Mouse (Mus musculus): ENCODE results near the gene Cabp4. TPM values are rescaled to one million over a fixed set of nuclear protein-coding genes. Genes with fewer than 3 reads are reported as not detected.
A peak's percentile ranks its signal among the peaks of the same experiment; 100 is the strongest.

Cabp4 gene
- under 1 TPM; 0.79 to 0.92 TPM for polyA plus RNA-seq (2017; shearing (Covaris generic))

DNA sequence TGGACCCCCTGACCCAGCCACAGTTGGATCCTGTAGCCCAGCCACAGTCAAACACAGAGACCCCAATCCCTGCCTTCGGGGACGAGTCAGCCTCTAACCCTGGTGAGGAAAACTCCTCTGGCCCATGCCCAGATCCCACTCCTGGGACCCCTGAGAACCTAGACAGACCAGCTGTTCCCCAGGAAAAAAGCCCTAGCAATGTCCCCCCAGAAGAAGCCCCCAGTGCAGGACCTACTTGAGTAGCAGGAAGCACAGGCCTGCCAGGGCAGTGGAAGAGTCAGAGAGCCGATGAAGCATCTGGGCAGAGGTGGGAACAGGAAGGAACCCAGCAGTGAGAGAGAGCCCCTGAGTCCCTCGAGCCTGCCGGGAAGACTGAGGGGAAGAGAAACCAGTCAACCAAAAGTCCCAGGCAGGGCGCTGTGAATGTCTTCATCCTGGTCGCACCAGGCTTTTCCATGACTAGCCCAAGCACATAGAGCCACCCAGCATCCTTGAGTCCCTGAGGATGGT lies at the start of gene Cabp4:
Gene Cabp4, minus strand, starts transcription at position 275 of the 510 bp plus-strand sequence.
- ATAC-seq = no peak

DNA sequence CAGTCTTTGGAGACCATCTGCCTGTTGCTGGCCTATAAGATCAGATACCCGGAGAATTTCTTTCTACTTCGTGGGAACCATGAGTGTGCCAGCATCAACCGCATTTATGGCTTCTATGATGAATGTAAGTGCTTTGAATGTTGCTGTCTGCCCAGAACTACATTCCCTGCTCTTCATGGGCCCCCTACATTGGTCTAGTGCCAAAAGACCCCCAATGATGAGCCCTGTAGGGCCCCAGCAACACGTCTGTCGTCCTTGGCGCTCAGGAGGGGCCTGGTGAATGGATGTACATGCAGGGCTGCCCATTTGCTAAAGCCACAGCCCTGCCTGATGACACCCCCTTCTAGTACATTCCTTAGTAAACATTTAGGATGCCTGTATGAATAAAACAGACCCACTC lies 49.3 kb upstream of the Cabp4 start:
- ATAC-seq = no peak

DNA sequence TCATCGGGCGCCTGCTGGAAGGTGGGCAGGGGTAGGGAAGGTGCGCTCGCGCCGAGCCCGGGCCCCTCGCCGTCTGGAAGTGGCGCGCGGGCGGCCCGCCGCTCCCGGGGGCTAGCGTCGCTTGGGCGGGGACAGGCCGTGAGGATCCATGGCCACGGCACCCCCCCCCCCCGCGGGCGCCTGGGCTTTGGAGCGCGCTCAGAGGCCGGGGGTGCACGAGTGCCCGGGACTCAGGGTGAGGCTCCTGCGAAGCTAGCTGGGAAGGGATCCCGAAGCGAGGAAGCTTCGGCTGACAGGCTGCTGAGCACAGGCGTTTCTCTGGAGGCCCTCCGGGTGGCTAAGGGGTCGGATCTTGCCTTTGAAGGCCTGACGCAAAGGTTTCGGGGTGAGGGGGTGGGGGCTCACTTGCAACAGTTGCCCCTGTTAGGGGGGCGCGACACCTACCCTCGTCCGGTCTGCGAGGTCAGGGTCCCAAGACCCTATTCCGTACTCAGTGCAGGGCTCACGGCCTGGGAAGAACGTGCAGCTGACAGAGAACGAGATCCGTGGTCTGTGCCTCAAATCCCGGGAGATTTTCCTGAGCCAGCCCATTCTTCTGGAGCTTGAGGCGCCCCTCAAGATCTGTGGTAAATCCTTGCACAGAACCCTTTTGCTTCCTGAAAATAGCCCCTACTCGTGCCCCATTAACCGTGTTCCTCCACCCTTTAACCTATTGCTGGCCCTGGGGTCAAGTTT lies 48.6 kb upstream of the Cabp4 start:
- peak; percentile 1 for ATAC-seq

DNA sequence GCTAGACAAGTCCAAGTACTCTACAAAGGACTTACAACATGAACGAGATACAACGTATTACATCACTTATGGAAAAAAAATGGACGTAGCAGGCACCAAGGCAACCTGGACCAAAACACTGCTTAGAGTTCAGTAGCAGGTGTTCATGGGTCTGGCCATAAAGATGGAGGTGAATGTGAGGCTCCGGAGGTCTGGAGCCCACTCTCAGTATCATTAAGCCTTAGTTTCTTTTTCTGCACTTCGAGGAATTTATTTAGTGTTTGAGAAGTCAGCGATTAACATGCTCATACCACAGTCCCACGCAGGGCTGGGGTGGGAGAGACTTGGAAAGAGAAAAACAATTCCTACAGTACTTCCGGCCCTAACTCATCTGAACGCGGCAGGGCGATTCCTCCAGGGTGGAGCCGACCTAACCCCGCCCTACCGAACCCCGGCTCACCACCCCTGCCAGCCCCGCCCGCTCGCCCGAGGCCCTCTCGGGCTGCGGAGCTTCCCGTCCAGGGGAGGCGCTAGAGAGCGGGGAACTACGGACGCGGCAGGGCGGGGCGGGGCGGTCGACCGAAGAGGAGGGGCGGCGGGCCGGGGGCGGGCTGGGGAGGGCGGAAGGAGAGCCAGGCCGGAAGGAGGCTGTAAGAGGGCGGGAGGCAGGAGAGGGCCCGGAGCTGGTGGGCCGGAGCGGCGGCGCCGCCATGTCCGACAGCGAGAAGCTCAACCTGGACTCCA lies 47.9 kb upstream of the Cabp4 start, which contains the start of gene Ppp1ca:
Gene Ppp1ca, plus strand, starts transcription at position 538 of the 723 bp plus-strand sequence.
- peak; percentile 78 for ATAC-seq

DNA sequence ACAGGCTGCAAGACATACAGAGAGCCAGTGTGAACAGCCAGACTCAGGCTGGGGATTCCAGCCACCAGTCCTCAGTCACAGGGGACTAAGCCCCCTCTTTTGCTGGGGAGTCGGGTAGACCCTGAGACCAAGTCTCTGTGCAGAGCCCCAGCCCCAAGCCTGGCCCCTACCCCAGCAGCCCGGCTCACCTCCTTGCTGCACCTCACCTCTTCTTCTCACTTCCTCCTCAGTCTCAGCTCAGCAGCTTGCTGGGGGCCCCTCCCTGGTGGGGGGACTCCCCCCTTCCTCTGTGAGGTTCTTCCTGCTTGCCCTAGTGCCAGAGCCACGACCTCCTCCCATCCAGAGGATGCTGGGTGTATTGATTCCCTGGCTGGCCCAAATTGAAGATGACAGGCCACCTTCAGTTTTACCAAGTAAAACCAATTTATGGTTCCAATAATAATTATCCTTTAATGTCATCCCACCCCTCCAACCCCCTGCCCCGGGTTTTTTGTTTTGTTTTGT lies 47.0 kb upstream of the Cabp4 start, which contains the start of gene Tbc1d10c:
Gene Tbc1d10c, minus strand, starts transcription at position 454 of the 504 bp plus-strand sequence.
- ATAC-seq = peak; percentile 65

DNA sequence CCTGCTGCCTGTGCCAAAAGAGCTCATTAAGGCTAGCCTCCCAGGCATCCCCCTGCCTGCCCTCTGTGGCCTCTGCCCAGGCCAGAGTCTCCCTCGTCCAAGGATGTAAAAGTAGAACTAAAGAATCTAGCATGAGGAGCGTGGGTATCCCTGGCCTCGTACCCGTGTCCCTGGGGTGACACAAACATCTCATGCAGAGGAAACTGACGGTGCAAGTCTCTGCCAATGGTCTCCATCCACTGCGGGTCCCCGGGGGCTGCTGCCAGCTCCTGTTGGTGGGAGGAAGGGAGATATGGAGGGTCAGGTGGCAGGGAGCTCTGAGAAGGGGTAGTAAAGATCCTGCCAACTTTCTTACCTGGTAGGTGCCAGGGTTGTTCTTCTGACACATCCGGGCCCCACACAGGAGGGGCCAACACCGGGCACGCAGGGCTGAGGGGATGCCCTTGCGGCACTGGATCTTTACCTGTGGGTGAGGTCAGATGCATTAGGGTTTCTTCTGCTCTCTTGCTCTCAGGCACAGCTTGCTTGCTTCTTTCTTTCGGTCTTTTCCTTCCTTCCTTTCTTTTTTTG lies 45.3 kb upstream of the Cabp4 start:
- no peak for ATAC-seq

DNA sequence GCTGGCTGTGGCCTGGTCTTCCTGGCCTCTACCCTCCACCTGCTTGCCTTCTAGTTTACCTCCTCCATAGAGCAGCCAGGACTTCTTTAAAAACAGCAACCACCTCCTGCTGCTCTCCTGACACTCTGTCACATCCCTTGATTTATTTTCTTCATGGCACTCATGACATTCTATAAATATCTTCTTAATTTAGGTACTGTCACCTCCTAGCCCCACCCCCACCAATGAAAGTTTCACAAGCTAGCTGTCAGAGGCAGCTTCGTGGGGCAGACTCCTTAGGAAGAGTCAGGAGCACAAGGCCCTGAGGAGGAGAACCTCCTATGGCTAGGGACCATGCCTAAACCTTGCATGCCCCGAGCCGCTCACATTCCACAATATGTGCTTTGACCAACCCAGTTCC lies 43.5 kb upstream of the Cabp4 start:
- ATAC-seq = no peak

DNA sequence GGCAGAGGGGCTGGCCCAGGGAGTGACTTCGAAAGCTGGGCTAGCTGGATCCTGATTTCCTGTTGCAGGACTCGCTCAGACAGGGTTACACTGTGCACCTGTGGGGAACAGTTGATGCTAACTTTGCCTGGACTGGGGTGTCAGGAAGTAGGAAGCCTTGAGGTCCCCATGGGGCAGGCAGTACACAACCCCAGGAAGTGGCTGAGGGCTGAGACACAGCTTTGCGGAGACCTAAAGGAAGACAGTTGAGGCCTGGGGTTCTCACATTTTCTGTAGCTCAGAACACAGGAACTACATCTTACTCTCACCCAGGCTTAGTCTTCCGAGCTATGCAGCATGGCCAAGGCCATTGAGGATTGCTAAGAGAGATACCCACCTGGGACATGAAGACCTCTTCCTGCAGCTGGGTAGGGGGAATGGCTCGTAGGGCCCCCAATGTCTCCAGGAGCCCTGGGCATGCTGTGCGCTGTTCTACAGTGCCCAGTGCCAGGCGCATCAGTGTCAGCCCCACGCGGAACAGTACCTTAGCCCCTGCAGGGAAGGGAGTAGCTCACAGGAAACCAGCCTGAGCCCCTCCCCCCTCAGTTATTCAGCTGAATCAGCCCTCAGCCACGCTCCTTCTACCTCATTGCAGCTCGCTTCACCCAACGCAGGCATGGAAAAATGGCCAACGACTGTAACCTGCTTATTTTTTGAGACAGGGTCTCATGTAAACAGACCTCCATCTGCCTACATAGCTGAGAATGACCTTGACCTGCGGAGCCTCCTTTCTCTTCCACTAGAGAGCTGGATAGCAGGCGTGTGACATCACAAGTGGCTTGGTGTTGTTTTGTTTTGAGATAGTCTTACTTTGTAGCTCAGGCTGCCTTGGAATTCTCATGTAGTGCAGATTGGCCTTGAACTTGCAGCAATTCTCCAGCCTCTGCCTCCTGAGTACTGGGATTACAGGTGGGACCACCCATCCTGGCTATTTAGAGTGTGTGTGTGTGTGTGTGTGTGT lies 41.4 kb upstream of the Cabp4 start:
- ATAC-seq = peak; percentile 73

DNA sequence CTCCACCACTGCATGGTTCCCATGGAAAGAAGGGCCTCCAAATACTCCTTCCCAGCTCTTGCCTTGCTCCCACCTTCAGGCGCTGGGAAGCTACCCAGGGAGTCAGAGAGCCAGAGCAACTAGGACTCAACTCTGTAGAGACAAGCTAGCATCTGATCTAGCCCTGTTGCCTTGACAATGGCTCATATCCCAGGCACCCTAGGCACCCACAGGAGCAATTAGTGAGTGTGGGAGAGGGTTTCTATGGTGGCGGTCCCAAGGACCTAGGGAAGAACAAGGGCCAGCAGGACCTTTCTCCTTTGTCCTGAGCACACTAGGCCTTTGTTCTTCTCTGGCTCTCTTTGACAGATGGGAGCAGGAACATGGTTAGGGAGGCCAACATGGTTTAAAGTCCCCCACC lies 39.9 kb upstream of the Cabp4 start:
- no peak for ATAC-seq

DNA sequence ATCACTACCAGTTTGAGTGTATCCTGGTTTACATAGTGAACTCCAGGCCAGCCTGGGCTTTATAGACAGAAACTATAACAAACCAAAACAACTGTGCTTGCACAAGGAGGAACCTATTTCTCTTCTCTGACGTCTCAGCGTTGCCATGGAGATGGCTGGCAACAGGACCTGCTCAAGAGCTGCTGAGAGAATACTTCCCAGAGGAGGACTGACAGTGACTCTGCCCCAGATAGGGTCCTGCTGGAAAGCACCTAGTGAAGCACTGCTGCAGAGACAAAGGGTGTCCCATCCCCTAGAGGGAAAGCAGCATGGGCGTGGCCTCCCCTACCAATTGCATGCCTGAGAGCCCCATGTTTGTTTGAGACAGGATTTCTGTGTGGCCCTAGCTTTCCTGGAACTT lies 38.1 kb upstream of the Cabp4 start:
- peak; percentile 39 for ATAC-seq

DNA sequence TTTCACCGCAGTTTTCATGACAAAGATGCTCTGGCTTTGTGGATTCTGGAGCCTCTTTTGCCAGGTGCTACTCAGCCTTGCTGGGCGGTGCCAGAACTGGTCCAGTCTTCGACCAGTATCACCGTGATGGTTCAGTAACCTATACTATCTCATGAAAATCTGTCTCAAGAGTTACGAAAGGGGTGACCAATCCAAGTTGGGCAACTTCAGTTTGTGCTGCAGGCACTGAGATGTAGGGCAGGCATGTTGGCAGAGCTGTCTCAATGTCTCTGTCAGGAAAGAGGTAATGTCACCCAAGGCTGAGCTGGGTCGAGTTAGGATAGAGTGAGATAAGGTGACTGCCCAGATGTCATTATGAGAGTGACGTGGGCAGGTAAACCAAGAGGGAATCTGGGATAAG lies 36.6 kb upstream of the Cabp4 start:
- no peak for ATAC-seq

DNA sequence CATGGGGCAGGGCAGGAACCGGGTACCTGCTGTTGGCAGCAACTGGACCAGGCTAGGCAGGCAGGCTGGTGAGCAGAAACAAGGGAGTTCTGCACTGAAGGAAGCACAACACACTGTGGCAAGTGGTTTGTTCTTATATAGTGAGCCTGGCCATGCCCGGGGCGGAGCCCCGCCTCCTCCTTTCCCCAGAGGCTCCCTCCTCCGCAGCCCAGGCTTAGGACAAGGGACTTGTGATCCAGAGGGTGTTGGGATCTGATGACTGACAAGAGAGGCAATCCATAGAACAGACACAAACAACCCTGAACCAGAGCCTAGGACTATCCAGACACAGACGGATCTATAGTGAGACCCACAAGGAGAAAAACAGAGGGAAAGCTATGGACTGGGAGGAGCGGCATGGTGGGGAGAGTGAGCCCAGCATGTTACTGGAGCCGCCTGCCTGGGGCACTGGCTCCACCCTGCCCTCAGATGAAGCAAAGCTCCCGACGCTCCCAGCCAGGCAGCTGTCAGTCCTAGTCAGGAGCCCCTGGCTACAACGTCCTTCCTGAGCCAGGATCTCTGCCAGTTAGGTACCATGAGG lies 31.6 kb upstream of the Cabp4 start, which contains the start of gene Carns1:
Gene Carns1, minus strand, starts transcription at position 112 of the 580 bp plus-strand sequence.
- ATAC-seq = no peak

DNA sequence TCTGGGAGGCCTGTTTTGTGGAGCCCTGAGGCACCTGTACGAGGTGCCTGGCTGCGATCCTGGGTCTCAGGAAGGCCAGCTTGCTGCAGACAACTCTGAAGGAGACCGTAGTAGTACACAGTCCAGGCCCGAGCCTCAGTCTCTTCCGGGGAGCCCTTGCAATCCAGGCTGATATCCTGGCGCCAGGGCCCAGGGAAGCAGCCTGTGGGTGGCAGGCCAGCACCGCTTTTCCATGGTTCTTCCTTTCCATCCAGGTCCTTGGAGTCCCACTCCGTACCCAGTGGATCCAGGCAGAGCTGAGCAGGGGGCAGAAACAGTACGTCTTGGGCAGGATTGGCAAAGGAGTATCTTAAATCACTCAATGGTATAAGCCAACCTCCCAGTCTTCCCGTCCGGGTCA lies 29.1 kb upstream of the Cabp4 start:
- ATAC-seq = no peak

DNA sequence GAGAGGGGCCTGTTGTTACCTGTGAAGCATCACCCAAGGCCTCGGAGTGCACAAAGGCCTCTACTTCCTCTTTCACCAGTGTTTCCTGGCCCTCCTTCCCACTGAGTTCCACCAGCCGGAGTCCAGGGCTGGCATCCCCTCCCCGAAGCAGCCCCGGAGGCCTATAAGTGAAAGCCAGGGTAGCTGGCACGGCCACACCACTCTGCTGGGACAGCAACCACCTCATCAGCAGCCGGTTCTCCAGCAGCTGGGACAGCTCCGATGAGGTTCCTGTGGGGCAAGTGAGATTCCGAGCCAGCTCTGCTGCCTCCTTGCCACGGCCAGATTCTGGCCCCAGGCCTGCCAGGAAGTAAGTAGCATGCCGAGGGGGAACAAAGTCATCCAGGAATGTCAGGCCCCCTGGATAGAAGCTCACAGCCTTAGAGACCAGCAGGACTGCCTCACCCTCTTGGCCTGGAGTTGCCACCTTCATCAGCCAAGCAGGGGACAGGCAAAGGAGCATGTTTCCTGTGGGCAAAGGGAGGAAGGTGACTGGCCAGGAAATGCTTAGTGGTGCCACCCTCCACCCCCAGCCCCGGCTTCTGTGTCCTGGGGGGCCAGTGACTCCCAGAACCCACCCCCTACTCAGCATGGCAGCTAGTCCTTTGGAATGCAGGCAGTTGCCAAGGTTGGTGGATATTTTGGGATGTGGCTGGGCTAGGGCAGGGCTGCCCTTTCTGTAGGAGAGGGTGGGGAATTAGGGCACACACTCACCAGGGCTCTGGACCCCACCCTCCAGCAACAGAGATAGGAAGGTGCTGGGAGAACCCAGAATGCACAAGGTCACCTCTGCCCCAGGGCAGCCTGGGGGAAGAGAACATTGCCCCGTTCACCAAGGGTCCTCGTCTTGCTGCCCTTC lies 27.8 kb upstream of the Cabp4 start:
- no peak for ATAC-seq

DNA sequence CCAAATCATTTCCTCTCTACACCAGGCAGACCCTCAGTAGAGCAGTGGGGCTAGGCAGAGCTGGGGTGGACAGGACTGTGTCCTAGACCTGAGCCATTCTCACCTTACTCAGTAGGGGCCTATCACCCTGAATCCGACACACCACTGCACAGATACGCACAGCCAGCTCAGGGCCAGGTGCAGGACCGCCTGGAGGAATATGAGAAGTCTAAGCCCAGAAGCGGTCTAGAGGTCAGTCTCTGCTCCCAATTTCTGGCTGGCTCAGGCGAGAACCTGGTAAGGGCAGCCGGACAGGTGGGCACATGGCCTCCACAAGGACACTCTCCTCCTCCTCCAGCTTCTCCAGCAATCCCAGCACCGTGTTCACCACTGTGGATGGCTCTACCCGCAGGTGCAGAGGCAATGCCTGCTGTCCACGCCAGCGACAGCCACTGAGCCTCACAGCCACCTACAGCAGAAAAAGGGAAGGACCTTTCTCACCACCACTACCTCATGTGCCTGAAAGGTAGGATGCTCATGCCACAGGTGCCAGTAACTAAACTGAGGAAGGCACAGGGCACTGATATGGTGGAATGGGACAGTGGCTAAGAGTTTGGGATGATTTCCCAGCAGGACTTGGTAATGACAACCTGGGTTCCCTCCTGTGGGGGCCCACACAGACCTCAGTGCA lies 27.0 kb upstream of the Cabp4 start:
- no peak for ATAC-seq

DNA sequence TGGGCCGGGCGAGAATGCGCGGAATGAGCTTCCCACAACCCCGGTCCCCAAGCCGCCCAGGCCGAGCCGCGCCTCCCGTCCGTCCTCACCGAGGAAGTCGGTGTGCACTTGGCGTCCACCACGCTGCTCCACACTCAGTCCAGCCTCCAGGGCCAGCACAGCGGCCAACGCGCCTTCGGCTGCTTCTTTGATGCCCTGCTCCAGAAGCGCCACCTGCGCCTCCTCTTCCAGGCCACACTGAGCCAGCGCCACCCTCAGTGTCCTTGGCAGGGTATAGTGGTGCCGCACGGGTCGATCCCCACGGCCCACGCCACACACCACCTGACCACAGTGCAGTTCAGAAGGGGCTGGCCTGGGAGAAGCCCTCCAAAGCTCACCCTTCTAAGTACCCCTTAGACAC lies 26.0 kb upstream of the Cabp4 start:
- peak; percentile 15 for ATAC-seq

DNA sequence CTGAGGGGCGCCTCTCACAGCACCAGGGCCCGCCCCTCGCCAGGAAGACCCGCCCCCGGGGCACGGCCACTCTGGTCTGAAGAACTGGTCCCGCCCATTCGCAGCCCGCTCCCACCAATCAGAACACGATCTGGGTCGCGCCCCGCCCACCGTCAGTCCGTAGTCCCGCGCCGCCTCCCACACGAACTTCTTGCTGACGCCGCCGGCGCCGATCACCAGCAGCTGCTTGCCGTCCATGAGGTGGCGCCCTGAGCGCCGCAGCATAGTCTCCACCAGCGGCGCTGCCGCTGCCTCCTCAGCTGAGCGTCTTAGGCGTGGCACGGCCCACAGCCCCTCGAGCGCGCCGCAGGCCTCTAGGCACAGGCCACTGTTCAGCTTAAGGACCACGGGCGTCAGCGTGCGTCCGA lies 25.5 kb upstream of the Cabp4 start:
- peak; percentile 96 for ATAC-seq

DNA sequence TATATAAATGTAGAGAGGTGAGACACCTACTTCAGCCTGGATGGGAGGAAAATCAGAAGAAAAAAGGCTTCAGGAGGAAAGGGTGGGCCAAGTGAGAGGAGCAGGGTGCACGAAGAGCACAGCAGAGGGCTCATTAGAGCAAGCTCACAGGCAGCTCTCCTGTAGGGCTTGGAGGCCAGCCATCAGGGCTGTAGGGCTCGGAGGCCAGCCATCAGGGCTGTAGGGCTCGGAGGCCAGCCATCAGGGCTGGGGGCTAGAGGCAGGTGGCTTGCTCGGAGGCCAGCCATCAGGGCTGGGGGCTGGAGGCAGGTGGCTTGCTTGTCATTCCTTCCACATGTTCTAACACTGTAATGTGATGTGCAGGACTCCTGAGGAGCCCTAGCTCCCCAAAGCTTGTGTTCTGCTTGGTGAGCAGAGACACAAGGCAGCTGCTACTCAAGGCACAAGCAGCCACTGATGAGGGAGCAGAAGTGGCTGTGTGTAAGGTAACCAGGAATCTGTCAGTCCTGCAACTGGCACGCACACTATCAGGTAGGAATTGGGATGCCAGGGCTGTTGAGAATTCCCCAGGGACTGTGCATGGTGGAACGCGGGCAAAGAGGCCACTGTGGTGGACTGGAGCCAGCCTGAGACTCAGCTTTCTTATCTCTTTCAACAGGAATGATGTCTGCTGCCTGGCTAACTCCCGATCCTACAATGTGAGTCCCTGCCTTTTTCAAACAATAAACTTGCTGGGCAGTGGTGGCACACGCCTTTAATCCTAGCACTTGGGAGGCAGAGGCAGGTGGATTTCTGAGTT lies 23.0 kb upstream of the Cabp4 start:
- ATAC-seq = no peak

DNA sequence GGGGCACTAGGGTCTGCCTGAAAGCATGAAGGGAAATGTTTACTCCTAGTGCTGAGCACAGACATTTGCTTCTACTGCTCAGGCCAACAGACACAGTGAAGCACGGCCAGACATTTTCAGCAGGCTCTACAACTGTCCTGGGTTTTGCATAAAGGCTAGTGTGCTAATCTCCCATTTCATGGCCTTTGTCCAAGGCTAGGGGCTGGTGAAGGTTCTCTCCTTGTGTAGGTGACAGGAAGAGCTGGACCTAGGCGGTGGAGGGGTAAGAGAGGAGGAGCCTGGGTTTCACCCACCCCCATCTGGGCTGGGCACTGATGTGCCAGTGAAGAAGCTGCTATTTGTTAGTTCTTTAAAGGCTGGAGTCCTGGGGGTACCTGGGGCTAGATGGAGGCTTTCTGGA lies 20.9 kb upstream of the Cabp4 start:
- ATAC-seq = no peak
